Mouse (Mus musculus) cerebellum, adult 11 months (tissue): ENCODE results near the gene Mgat3.
A peak's percentile ranks its signal among the peaks of the same experiment; 100 is the strongest.

Source experiments
- DNase-seq: peaks from one replicate; pipeline ENCODE4 v3.0.0; 2022

Gene Mgat3

GRCm38 (mm10) chr15:80152663-80153062 lies 20.9 kb upstream of the Mgat3 start:
- DNase-seq: no peak

GRCm38 (mm10) chr15:80153757-80154156 lies 19.8 kb upstream of the Mgat3 start:
- DNase-seq: no peak

GRCm38 (mm10) chr15:80155707-80156106 lies 17.8 kb upstream of the Mgat3 start:
- no peak for DNase-seq

GRCm38 (mm10) chr15:80157197-80157943 lies 16.2 kb upstream of the Mgat3 start:
- no peak for DNase-seq

GRCm38 (mm10) chr15:80158001-80158706 lies 15.4 kb upstream of the Mgat3 start:
- no peak for DNase-seq

GRCm38 (mm10) chr15:80158707-80159090 lies 14.8 kb upstream of the Mgat3 start:
- DNase-seq: no peak

GRCm38 (mm10) chr15:80159286-80159901 lies 14.1 kb upstream of the Mgat3 start:
- DNase-seq: no peak

- DNase-seq: no peak
These were observed 13.3 kb upstream of the Mgat3 start for GRCm38 (mm10) chr15:80160223-80160622.

GRCm38 (mm10) chr15:80160726-80161125 lies 12.8 kb upstream of the Mgat3 start:
- no peak for DNase-seq

GRCm38 (mm10) chr15:80161199-80161598 lies 12.3 kb upstream of the Mgat3 start:
- DNase-seq: no peak

GRCm38 (mm10) chr15:80162401-80162964 lies 11.0 kb upstream of the Mgat3 start:
- DNase-seq: peak; percentile 49

GRCm38 (mm10) chr15:80163274-80163673 lies 10.2 kb upstream of the Mgat3 start:
- peak; percentile 98 for DNase-seq

- DNase-seq: no peak
These were observed 9.8 kb upstream of the Mgat3 start for GRCm38 (mm10) chr15:80163716-80164115.

GRCm38 (mm10) chr15:80165396-80165795 lies 8.1 kb upstream of the Mgat3 start:
- peak; percentile 77 for DNase-seq

- DNase-seq: no peak
These were observed 4.0 kb upstream of the Mgat3 start for GRCm38 (mm10) chr15:80169484-80169883.

- peak; percentile 54 for DNase-seq
These were observed 3.2 kb upstream of the Mgat3 start for GRCm38 (mm10) chr15:80170357-80170756.

- DNase-seq: no peak
These were observed 2.2 kb upstream of the Mgat3 start for GRCm38 (mm10) chr15:80171286-80171685.

GRCm38 (mm10) chr15:80171791-80172190 lies 1.7 kb upstream of the Mgat3 start:
- no peak for DNase-seq

GRCm38 (mm10) chr15:80173781-80174597 lies 468 bp downstream of the Mgat3 start:
- peak; percentile 58 for DNase-seq

GRCm38 (mm10) chr15:80174598-80174875 lies 1.0 kb downstream of the Mgat3 start:
- peak; percentile 46 for DNase-seq

- DNase-seq: peak; percentile 69
These were observed 1.8 kb downstream of the Mgat3 start for GRCm38 (mm10) chr15:80175316-80175715.

GRCm38 (mm10) chr15:80175756-80176155 lies 2.2 kb downstream of the Mgat3 start:
- DNase-seq: no peak

GRCm38 (mm10) chr15:80181561-80181960 lies 8.0 kb downstream of the Mgat3 start:
- DNase-seq: no peak
